Mouse (Mus musculus) adrenal gland, adult 2 months (tissue): ENCODE results near the gene Phactr4. TPM values are rescaled to one million over a fixed set of nuclear protein-coding genes. Genes with fewer than 3 reads are reported as not detected.

Source experiments
- DNase-seq: peaks from one replicate; pipeline ENCODE4 v3.0.0; 2021
- polyA plus RNA-seq: library from polyadenylated mRNA; depleted of rRNA; stranded (reverse); fragments of >200 nt; gene quantifications from 2 replicates; pipeline ENCODE4 v1.2.3, GENCODE M21; 2012
- total RNA-seq, 2 experiments: library from RNA; stranded (reverse); gene quantifications; 2 replicates each; pipeline ENCODE4 v1.2.3; 2021

Gene Phactr4
- total and polyA plus RNA-seq, 3 experiments = 12.5 to 79.3 (median 47.0) TPM

DNA sequence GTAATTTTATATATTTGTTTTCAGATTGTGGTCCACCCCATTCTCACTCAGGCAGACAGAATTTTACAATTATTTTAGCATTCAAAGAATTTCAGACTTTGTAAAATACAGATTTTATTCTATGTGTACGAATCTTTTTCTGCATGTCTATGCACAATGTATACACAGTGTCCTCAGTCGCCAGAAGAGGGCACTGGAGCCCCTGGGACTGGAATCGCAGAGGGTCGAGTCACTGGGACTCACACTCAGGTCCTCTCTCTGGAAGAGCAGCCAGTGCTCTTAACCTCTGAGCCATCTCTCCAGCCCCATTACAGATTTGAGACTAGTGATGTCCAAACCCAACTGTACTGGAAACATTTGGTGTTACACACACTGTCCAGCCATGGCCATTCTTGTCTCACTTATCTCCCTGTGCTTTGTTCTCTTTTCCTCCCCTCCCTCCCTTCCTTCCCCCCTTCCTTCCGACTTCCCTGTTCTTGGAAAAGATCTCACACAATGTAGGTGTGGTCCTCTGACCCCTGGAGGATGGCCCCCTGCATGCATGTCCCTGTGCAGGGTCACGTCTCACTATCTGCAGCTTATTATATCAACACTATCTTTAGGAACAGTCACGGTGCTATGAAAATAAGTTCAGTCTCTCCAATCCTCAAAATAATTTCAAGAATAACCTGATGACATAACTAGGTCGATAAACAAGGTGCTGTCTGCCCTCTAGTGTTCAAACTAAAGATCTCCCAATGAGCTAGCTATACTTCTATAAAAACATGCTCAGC lies 10.8 kb downstream of the Phactr4 start:
- no peak for DNase-seq

GRCm38 (mm10) chr4:132409587-132410229 lies 12.6 kb downstream of the Phactr4 start:
- no peak for DNase-seq

- DNase-seq = peak; percentile 89
Measured at GRCm38 (mm10) chr4:132406393-132407189, 15.7 kb downstream of the Phactr4 start.

DNA sequence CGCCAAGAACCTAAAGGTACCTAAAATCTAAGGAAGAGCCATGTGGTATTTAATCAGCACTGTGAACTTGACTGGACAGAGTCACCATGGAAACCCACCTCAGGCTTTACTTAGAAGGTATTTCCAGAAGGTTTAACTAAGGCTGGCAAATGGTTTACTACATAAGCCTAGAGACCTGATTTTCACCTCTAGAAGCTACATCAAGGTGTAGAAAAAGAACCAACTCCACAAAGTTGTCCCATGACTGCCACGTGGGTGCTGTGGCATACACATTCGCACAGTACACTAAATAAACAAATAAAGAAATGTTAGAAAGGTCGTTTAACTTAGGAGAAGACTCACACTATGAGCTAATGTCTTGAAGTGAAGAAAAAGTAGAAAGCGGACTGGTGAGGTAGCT lies 17.7 kb downstream of the Phactr4 start:
- no peak for DNase-seq

GRCm38 (mm10) chr4:132403063-132403660 lies 19.1 kb downstream of the Phactr4 start:
- DNase-seq = peak; percentile 65

DNA sequence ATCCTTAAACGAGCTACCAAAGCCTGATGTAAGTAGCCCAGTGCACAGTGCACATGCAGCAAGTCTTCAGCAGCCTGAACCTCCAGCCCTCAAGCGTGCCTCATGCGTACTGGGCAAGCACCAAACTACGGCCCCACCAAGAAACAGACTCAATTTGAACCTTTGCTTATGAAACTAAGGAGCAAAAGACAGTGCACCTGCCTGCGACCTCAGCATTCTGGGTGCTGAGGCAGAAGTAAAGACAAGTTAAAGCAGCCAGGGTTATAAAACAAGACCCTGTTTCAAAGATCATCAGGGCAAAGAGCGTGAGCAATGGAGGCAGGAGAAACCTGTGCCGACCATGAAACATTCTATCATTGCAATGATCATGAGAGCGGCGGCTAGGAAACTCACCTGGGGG lies 21.3 kb downstream of the Phactr4 start:
- DNase-seq = no peak

- DNase-seq = no peak
Measured at GRCm38 (mm10) chr4:132398863-132399262, 23.4 kb downstream of the Phactr4 start.

DNA sequence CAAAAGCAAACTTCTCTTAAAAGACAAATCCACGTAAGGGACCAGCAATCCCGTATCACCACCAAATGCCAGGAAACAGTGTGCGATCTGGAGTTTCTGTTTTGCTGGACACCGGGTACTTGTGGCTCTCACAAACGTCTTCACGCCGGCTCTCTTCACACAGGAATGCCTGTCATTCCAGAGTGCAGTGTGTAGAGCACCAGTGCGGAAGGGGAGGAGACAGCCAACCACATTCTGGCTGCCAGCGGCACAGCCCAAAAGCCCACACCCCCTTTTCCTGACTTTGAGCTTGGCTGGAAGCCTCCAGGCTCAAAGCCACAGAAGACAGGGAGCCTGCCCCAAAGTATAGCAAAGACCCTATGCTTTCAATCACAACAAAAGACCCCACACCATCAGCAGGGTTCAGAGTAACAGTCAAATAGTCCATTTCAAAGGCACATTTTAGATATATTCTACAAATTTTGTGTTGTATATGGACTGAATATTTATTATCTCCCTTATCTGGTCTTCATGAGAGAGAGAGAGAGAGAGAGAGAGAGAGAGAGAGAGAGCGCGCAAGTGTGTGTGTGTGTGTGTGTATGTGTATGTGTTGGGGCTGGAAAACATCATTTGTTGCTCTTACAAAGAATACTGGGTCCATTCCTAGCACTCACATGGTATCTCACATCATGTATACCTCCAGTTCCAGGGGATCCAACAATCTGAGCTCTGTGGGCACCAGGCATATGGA lies 24.1 kb downstream of the Phactr4 start:
- DNase-seq = peak; percentile 91

- DNase-seq = no peak
Measured at GRCm38 (mm10) chr4:132397120-132397519, 25.2 kb downstream of the Phactr4 start.

DNA sequence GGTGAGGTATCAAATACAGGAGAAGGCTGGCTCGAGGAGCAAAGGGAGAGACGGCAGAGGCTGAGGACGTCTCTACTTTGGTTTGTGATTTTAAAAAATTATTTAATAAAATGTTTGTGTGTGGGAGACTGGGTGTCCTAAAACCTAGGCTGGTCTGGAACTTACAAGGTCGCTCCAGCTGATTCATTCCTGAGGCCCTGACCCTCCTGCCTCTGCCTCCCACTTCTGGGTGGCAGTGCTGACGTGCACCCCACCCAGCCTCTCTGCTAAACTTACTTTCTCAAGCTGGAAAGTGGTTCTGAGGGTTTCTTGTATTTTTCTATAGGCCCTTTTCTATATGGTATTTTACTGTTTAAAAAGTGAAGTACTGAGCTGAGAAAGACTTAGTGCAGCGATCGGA lies 26.0 kb downstream of the Phactr4 start:
- DNase-seq = peak; percentile 81

DNA sequence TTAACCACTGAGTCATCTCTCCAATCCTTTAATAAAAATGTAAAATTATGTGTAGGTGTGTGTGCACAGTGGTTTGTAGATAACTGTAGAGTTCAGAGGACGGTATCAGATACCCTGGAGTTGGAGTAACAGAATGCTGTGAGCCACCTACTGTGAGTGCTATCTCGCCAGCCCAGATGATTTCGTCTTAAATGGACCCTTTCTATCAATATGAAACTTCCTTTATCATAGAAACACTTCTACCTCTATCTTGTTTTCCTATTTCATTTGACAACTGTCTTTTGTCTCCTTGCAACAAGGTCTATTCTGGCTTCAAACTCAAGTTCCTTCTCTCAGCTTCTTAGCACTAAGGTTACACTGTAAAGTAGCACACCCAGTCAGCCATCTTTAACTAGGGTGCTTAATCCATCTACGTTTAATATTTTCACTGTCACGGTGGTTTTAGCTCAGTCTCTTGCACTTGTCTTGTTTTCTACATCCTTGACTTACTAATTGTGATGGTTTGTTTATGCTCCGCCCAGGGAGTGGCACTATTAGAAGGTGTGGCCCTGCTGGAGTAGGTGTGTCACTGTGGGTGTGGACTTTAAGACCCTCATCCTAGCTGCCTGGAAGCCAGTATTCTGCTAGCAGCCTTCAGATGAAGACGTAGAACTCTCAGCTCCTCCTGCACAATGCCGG lies 31.1 kb downstream of the Phactr4 start:
- DNase-seq = no peak

- no peak for DNase-seq
Measured at GRCm38 (mm10) chr4:132389302-132389701, 33.0 kb downstream of the Phactr4 start.

DNA sequence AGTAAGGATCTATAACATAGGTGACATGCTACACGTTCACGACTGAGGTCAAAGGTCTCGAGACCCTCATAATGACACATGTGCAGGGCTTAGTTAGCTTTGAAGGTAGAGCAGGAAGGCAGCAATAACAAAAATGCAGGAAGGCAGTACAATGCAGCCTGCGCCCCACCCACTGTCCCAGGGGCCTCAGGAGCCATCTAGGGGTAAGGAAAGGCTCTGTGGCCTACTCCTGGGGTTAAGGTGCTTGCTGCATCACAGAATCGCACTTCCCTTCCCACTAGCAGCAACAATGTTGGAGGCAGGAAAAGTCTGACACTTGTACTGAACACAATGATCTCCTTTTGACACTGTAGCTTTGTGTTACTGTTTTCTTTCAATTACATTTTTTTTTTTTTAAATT lies 34.7 kb downstream of the Phactr4 start:
- DNase-seq = no peak

GRCm38 (mm10) chr4:132386846-132387245 lies 35.4 kb downstream of the Phactr4 start:
- no peak for DNase-seq

GRCm38 (mm10) chr4:132385771-132386410 lies 36.4 kb downstream of the Phactr4 start:
- no peak for DNase-seq

- no peak for DNase-seq
Measured at GRCm38 (mm10) chr4:132383455-132383854, 38.8 kb downstream of the Phactr4 start.

GRCm38 (mm10) chr4:132382296-132382695 lies 40.0 kb downstream of the Phactr4 start:
- no peak for DNase-seq

DNA sequence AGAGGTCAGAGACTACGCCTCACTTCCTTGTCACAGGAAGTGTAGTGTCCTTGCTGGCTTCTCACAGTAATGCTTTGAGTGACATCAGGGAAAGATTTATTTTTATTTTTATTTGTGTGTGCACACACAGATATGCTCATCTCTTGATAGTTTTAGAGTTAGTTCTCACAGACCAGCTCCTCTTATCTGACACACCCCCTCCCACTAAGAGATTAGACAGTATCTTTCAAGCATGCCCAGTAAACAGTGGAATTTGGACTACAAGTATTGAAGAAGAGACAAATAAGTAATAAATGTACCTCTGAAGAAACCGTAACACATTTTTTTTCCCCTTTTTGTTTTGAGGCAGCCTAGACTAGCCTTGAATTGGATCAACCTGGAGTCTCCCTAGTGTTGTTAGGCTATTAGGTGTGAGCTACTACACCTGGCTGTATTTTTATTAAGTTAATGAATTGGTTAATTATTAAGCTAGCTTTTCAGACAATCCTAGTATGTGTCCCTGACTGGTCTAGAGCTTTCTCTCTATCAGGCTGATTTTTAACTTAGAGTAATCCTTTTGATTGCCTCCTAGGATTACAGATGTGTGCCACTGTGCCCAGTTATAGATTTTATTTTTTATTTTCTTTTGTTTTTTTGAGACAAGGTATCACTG lies 41.2 kb downstream of the Phactr4 start:
- DNase-seq = no peak

DNA sequence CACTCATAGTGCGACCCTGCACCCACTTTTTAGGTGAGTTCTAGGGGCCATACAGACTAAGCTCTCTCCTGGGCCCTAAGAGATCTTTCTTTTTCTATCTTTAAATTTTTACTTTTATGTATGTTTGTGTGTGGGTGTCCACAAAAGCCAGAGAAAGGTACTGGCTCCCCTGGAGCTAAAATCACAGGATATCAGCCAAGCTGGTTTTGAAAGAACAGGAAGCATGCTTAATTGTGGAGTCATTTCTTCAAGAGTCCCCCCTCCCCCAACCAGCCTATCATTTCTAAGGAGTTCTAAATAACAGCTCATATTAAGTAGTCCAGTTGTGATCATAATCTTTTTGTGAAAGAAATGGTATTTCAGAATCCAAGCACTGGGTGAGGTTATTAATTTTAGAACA lies 48.5 kb downstream of the Phactr4 start:
- DNase-seq = no peak
